Mouse (Mus musculus) kidney, adult 9 months (tissue): ENCODE data around the gene Rpap1.
"Not testable (repeated sequence)": the region's sequence is repeated elsewhere in the genome, so short reads cannot be mapped to it uniquely, and the experiment has no call there.

Experiments
- DNase-seq: peaks from one replicate; pipeline ENCODE4 v3.0.0; 2022

Gene Rpap1

DNA sequence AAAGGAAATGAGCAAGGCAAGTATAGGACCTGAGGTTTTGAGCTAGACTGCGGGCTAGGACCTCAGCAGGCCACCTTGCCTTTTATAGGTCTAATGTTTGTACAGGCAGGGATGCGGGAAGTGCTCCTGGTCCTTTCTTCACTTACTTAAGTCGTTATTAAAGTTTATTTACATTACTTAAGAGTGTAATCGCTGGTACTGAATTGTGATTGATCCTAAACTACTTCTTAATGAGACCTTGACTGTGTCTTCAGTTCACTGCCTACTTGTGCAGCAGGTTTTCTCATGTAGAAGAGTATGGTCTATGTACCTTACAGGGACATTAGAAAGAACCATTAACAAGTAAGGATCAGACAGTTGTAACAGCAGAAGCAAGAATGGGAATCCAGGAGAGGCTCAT is 56.6 kb downstream of the Rpap1 start:
- no peak for DNase-seq

GRCm38 (mm10) chr2:119727762-119728416 is 59.4 kb downstream of the Rpap1 start:
- DNase-seq = no peak

DNA sequence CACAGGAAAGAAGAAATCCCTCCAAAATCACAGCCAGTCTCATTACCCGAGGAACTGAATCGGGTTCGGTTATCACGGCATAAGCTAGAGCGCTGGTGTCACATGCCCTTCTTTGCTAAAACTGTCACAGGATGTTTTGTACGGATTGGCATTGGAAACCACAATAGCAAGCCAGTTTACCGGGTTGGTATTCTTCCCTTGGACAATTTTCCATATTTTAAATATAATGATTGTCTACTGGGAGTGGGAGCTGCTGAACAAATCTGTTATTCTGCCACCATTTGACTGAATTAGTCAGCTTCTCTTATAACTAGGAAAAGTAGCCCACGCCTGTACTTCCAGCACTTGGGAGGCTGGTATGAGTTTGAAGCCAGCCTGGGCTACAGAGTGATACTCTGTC is 66.3 kb downstream of the Rpap1 start:
- DNase-seq = no peak

GRCm38 (mm10) chr2:119715868-119716267 is 71.5 kb downstream of the Rpap1 start:
- not testable (repeated sequence) for DNase-seq
